Mouse (Mus musculus) heart, adult 2 months (tissue): ENCODE data around the gene Lekr1.

Experiments used
- CTCF ChIP-seq: fragments of 200-600 bp; IDR thresholded peaks from 2 replicates; pipeline ENCODE4 v1.8.1; 2022; ENCODE audit warnings: antibody characterized with exemption, mild to moderate bottlenecking, moderate library complexity
- EP300 ChIP-seq: fragments of 200-500 bp; IDR thresholded peaks from 2 replicates; pipeline ENCODE4 v1.6.1; 2011; ENCODE audit warnings: low read depth, low read length, control low read depth; ENCODE audit not compliant: insufficient read depth
- POLR2A ChIP-seq: fragments of 200-500 bp; IDR thresholded peaks from 2 replicates; pipeline ENCODE4 v1.6.1; 2011; ENCODE audit warnings: mild to moderate bottlenecking, low read depth, low read length, control low read depth; ENCODE audit not compliant: insufficient read depth

DNA sequence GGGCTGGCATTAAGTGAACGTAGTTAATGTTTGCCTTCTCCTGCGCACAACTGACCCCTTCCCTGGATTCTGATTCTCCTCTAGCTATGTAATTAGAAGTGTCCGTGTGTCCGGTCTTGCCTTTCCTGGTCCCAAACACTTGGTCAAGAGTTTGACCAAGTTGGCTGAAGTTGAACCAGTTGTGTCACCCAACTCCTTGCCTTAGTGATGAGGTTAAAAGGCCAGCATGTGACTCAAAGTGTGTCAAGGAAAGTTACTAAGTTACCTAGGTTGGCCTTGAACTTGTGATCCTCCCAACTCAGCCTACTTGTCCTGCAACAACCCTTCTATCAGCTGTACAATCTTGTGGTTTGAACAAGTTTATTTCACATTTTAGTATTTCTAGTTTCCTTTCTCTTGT lies 5.7 kb upstream of the Lekr1 start:
- no peak for TF ChIP-seq CTCF
- TF ChIP-seq POLR2A: no peak
- TF ChIP-seq EP300: no peak
